Mouse (Mus musculus): Measurements from ENCODE around the gene Tecpr2. TPM values are rescaled to one million over a fixed set of nuclear protein-coding genes. Genes with fewer than 3 reads are reported as not detected.

Gene Tecpr2
- polyA plus RNA-seq, 1 experiment from 2014 or later: 2.1 TPM

DNA sequence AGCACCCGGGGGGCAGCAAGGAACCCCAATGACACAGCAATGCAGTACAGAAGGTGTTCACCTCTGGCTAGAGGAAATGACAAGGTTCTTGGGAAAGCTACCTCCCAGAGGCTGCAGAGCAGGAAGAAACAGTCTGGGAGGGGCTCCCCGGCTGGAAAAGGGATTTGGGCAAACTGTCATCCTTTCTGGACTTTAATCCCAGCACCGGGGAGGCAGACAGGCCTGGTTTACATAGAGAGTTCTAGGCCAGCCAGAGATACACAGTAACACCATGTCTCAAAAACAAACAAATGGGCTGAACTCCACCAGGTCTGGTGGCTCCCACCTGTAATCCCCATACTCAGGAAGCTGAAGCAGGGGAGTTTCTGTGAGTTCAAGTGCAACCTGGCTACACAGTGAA, 104.2 kb downstream of the Tecpr2 start:
- Histone ChIP-seq H3K9ac (ENCODE audit: low read depth, low read length) (no peak overlapping the region), H3K36me3 (ENCODE audit: control insufficient read depth, insufficient read depth) (no peaks in the 10 kb centered on the region), H3K4me1 (ENCODE audit: control insufficient read depth, low read depth, low read length) (peaks cover 18% of the 10 kb centered on the region), H3K4me3 (ENCODE audit: low read depth, low read length) (no peak overlapping the region), H3K27me3 (ENCODE audit: control insufficient read depth, insufficient read depth, low read depth, low read length) (no peaks in the 10 kb centered on the region), H3K9me3 (replicated peaks; ENCODE audit: control insufficient read depth, low read length) (peaks cover 7% of the 10 kb centered on the region; the same call in 1 of the 2 replicates), H3K27ac (ENCODE audit: low read length) (no peak overlapping the region), H3K4me2 (ENCODE audit: low read depth, low read length) (no peak overlapping the region)
- ATAC-seq (ENCODE audit: low read depth): no peak
- WGBS (ENCODE audit: insufficient replicate concordance): 70% methylated on average over 3 of the region's 3 CpGs

DNA sequence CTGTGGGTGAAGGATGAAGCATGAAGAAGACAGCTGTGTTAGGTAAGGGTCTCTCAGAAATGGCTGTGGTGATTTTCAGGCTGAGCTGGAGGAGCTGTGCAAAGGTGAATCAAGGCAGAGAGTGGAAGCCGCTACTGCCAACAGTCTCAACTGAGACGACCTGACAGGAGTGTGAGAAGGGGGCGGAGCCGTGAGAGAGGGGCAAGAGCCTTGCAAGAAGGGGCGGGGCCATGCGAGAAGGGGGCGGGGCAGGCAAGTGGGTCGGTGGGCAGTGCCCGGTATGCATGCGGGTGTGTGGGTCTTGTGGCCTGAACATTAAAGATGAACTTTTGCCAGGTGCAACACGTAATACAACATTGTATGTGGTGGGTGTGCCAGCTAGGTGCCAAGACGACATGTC, 105.6 kb downstream of the Tecpr2 start:
- WGBS (ENCODE audit: insufficient replicate concordance): 42% methylated on average over 12 of the region's 12 CpGs
- Histone ChIP-seq H3K27me3 (ENCODE audit: control insufficient read depth, insufficient read depth, low read depth, low read length) (no peaks in the 10 kb centered on the region), H3K4me1 (ENCODE audit: control insufficient read depth, low read depth, low read length) (peaks cover 18% of the 10 kb centered on the region)

DNA sequence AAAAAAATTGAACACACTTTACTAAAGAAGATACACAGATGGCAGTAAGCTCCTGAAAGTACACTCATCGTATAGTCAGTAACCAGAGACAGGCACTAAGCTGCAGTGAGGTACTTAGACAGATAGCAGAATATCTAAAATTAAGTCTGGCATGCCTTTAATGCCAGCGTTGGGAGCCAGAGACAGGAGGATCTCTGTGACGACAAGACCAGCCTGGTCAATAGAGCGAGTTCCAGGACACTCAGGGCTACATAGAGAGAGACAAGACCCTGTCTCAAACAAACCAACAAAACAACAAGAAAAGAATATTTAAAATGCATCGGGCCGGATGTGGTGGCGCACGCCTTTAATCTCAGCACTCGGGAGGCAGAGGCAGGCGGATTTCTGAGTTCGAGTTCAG, 109.0 kb downstream of the Tecpr2 start:
- H3K9ac ChIP-seq (ENCODE audit: low read depth, low read length): no peak overlapping the region
- WGBS (ENCODE audit: insufficient replicate concordance): 94% methylated on average over 11 of the region's 11 CpGs
- H3K4me3 ChIP-seq (ENCODE audit: low read depth, low read length): no peak overlapping the region
- no peak overlapping the region for H3K27ac ChIP-seq (ENCODE audit: low read length)
- peaks cover 7% of the 10 kb centered on the region; the same call in 1 of the 2 replicates for H3K9me3 ChIP-seq (replicated peaks; ENCODE audit: control insufficient read depth, low read length)
- no peaks in the 10 kb centered on the region for H3K36me3 ChIP-seq (ENCODE audit: control insufficient read depth, insufficient read depth)
- no peak overlapping the region for H3K4me2 ChIP-seq (ENCODE audit: low read depth, low read length)
- H3K27me3 ChIP-seq (ENCODE audit: control insufficient read depth, insufficient read depth, low read depth, low read length): no peaks in the 10 kb centered on the region
- H3K4me1 ChIP-seq (ENCODE audit: control insufficient read depth, low read depth, low read length): peaks cover 9% of the 10 kb centered on the region
- ATAC-seq (ENCODE audit: low read depth): no peak

More for the DNA sequence above, 105.6 kb downstream of the Tecpr2 start:
- no peak overlapping the region for H3K27ac ChIP-seq (ENCODE audit: low read length)
- no peak for ATAC-seq (ENCODE audit: low read depth)
- H3K9ac ChIP-seq (ENCODE audit: low read depth, low read length): no peak overlapping the region
- peaks cover 7% of the 10 kb centered on the region; the same call in 1 of the 2 replicates for H3K9me3 ChIP-seq (replicated peaks; ENCODE audit: control insufficient read depth, low read length)
- H3K4me2 ChIP-seq (ENCODE audit: low read depth, low read length): no peak overlapping the region
- H3K36me3 ChIP-seq (ENCODE audit: control insufficient read depth, insufficient read depth): no peaks in the 10 kb centered on the region
- H3K4me3 ChIP-seq (ENCODE audit: low read depth, low read length): no peak overlapping the region

DNA sequence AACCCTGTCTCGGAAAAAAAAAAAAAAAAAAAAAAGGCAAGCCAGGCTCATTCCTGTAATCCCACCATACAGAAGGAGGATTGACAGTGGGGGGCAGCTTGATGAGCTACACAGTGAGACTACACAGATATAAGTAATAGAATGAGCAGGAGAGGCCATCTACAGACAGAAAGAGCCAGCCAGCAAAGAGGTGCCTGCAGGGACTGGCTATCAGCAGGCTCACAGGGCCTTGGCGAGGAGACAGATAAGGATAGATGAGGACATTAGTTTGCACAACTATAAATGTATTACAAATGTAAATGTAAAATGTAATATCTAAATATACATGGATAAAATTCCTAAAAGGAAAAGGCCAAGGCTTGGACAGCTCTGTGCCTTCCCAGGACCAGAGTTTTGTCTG, 110.8 kb downstream of the Tecpr2 start:
- no peaks in the 10 kb centered on the region for H3K36me3 ChIP-seq (ENCODE audit: control insufficient read depth, insufficient read depth)
- H3K9me3 ChIP-seq (replicated peaks; ENCODE audit: control insufficient read depth, low read length): peaks cover 7% of the 10 kb centered on the region; the same call in 1 of the 2 replicates
- H3K27me3 ChIP-seq (ENCODE audit: control insufficient read depth, insufficient read depth, low read depth, low read length): no peaks in the 10 kb centered on the region
- no peak overlapping the region for H3K4me2 ChIP-seq (ENCODE audit: low read depth, low read length)
- peak; percentile 79 for ATAC-seq (ENCODE audit: low read depth)
- H3K4me3 ChIP-seq (ENCODE audit: low read depth, low read length): no peak overlapping the region
- WGBS (ENCODE audit: insufficient replicate concordance): 42% methylated on average over 2 of the region's 2 CpGs
- no peak overlapping the region for H3K9ac ChIP-seq (ENCODE audit: low read depth, low read length)
- H3K4me1 ChIP-seq (ENCODE audit: control insufficient read depth, low read depth, low read length): peaks cover 12% of the 10 kb centered on the region
- H3K27ac ChIP-seq (ENCODE audit: low read length): no peak overlapping the region

DNA sequence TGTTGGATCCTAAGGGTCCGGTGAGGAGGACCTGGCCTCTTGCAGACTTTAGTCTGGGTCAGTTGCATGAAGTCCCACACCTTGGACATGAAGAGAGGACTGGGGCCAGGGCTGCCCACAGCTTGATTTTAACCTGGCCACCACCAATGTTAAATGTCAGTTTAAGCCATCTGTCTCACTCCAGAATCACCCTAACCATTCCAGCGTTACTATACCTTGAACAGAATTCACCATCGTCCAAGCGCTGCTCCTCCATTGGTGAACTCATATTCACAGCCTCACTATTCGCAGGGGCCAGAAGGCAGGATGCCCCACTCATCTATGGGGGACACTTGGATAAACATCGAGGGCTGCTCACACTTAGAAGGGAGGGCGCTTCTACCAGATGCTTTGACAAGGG, 111.9 kb downstream of the Tecpr2 start:
- H3K9ac ChIP-seq (ENCODE audit: low read depth, low read length): no peak overlapping the region
- peaks cover 12% of the 10 kb centered on the region for H3K4me1 ChIP-seq (ENCODE audit: control insufficient read depth, low read depth, low read length)
- H3K27ac ChIP-seq (ENCODE audit: low read length): no peak overlapping the region
- H3K4me2 ChIP-seq (ENCODE audit: low read depth, low read length): no peak overlapping the region
- H3K27me3 ChIP-seq (ENCODE audit: control insufficient read depth, insufficient read depth, low read depth, low read length): no peaks in the 10 kb centered on the region
- no peak overlapping the region for H3K4me3 ChIP-seq (ENCODE audit: low read depth, low read length)
- WGBS (ENCODE audit: insufficient replicate concordance): 83% methylated on average over 7 of the region's 7 CpGs
- no peak for ATAC-seq (ENCODE audit: low read depth)
- peaks cover 7% of the 10 kb centered on the region; the same call in 1 of the 2 replicates for H3K9me3 ChIP-seq (replicated peaks; ENCODE audit: control insufficient read depth, low read length)
- no peaks in the 10 kb centered on the region for H3K36me3 ChIP-seq (ENCODE audit: control insufficient read depth, insufficient read depth)

- H3K4me3 ChIP-seq (ENCODE audit: low read depth, low read length): no peak overlapping the region
- H3K4me1 ChIP-seq (ENCODE audit: control insufficient read depth, low read depth, low read length): peaks cover 33% of the 10 kb centered on the region
- no peaks in the 10 kb centered on the region for H3K9me3 ChIP-seq (replicated peaks; ENCODE audit: control insufficient read depth, low read length)
- H3K27ac ChIP-seq (ENCODE audit: low read length): no peak overlapping the region
- H3K4me2 ChIP-seq (ENCODE audit: low read depth, low read length): no peak overlapping the region
- 49% methylated on average over 9 of the region's 9 CpGs for WGBS (ENCODE audit: insufficient replicate concordance)
- ATAC-seq (ENCODE audit: low read depth): no peak
- no peak overlapping the region for H3K9ac ChIP-seq (ENCODE audit: low read depth, low read length)
- H3K27me3 ChIP-seq (ENCODE audit: control insufficient read depth, insufficient read depth, low read depth, low read length): no peaks in the 10 kb centered on the region
- no peaks in the 10 kb centered on the region for H3K36me3 ChIP-seq (ENCODE audit: control insufficient read depth, insufficient read depth)
Measured at GRCm38 (mm10) chr12:111004142-111004541, 115.1 kb downstream of the Tecpr2 start.

- no peak overlapping the region for H3K27ac ChIP-seq (ENCODE audit: low read length)
- no peaks in the 10 kb centered on the region for H3K9me3 ChIP-seq (replicated peaks; ENCODE audit: control insufficient read depth, low read length)
- no peaks in the 10 kb centered on the region for H3K36me3 ChIP-seq (ENCODE audit: control insufficient read depth, insufficient read depth)
- no peak overlapping the region for H3K4me3 ChIP-seq (ENCODE audit: low read depth, low read length)
- peaks cover 38% of the 10 kb centered on the region for H3K4me1 ChIP-seq (ENCODE audit: control insufficient read depth, low read depth, low read length)
- no peak for ATAC-seq (ENCODE audit: low read depth)
- WGBS (ENCODE audit: insufficient replicate concordance): 64% methylated on average over 6 of the region's 6 CpGs
- no peaks in the 10 kb centered on the region for H3K27me3 ChIP-seq (ENCODE audit: control insufficient read depth, insufficient read depth, low read depth, low read length)
- H3K4me2 ChIP-seq (ENCODE audit: low read depth, low read length): no peak overlapping the region
- no peak overlapping the region for H3K9ac ChIP-seq (ENCODE audit: low read depth, low read length)
Measured at GRCm38 (mm10) chr12:111005803-111006202, 116.7 kb downstream of the Tecpr2 start.

- WGBS (ENCODE audit: insufficient replicate concordance): 85% methylated on average over 5 of the region's 5 CpGs
- Histone ChIP-seq H3K9ac (ENCODE audit: low read depth, low read length) (no peak overlapping the region), H3K4me2 (ENCODE audit: low read depth, low read length) (no peak overlapping the region), H3K9me3 (replicated peaks; ENCODE audit: control insufficient read depth, low read length) (no peaks in the 10 kb centered on the region), H3K27ac (ENCODE audit: low read length) (no peak overlapping the region), H3K4me3 (ENCODE audit: low read depth, low read length) (no peak overlapping the region), H3K27me3 (ENCODE audit: control insufficient read depth, insufficient read depth, low read depth, low read length) (no peaks in the 10 kb centered on the region), H3K4me1 (ENCODE audit: control insufficient read depth, low read depth, low read length) (peaks cover 38% of the 10 kb centered on the region), H3K36me3 (ENCODE audit: control insufficient read depth, insufficient read depth) (no peaks in the 10 kb centered on the region)
- ATAC-seq (ENCODE audit: low read depth): no peak
Measured at GRCm38 (mm10) chr12:111006339-111006738, 117.3 kb downstream of the Tecpr2 start.

DNA sequence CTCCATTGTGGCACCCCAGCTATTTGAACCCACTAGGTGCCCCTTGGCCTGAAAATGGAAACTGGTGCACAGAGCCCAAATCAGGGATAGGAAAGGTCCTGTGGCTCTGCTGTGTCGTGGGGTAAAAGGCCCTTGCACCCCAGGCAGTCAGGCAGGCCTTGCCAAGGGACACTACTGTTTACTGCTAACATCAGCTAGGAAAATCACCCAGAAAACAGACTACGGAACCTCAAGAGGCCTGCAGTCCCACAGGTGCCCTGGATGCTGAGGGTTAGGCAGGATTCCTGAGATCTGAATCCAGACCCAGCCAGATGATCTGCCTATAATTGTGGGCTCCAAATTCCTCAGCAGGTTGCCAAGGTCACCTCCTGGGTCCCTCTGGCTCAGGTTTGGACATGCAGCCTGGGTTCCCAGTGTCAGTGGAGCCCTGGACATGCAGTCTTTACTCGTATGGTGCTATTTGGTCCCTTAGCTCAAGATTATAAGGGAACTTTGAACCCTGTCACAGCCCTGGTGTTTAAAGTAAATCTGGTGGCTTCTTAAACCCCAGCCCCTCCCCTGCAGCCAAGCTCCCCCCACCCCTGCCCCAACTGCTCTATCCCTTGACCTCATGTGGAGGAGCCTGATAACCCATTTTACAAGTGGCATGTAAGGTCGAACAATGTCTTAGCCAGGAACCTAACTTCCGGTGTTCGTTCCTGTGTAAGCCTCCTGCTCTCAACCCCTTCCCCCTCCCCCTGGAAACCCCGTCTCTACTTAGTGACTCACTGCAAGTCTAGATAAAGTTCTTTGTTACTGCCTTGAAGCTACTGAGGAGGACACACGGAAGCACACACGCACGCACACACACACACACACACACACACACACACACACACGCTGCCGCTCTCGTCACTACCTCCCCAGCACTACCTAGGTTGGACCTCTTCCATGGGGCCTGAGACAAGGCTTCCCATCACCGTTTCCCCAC, 118.4 kb downstream of the Tecpr2 start:
- H3K9ac ChIP-seq (ENCODE audit: low read depth, low read length): no peak overlapping the region
- WGBS (ENCODE audit: insufficient replicate concordance): 23% methylated on average over 14 of the region's 14 CpGs
- H3K27ac ChIP-seq (ENCODE audit: low read length): peak overlapping the region; percentile 46
- H3K4me1 ChIP-seq (ENCODE audit: control insufficient read depth, low read depth, low read length): peaks cover 38% of the 10 kb centered on the region
- no peak overlapping the region for H3K4me3 ChIP-seq (ENCODE audit: low read depth, low read length)
- H3K27me3 ChIP-seq (ENCODE audit: control insufficient read depth, insufficient read depth, low read depth, low read length): no peaks in the 10 kb centered on the region
- no peaks in the 10 kb centered on the region for H3K36me3 ChIP-seq (ENCODE audit: control insufficient read depth, insufficient read depth)
- H3K9me3 ChIP-seq (replicated peaks; ENCODE audit: control insufficient read depth, low read length): no peaks in the 10 kb centered on the region
- ATAC-seq (ENCODE audit: low read depth): peak; percentile 64
- H3K4me2 ChIP-seq (ENCODE audit: low read depth, low read length): no peak overlapping the region
